Mouse (Mus musculus): ENCODE data around the gene Scgb1b18.
"Not testable (repeated sequence)": the region's sequence is repeated elsewhere in the genome, so short reads cannot be mapped to it uniquely, and the experiment has no call there.

Scgb1b18 gene

GRCm38 (mm10) chr7:33185268-33185667 is at the start of gene Scgb1b18:
Scgb1b18 (plus strand) TSS chr7:33185568.
- not testable (repeated sequence) for DNase-seq (ENCODE audit: low read depth, low spot score)

- not testable (repeated sequence) for DNase-seq (ENCODE audit: low read depth, low spot score)
These were observed 11.6 kb upstream of the Scgb1b18 start, which contains the start of gene Scgb2b18 for GRCm38 (mm10) chr7:33173764-33174163. Scgb2b18 (minus strand) TSS chr7:33173864.

Data from mesoderm, embryonic 11.5 days (tissue).